Mouse (Mus musculus) kidney, embryonic 14.5 days (tissue): ENCODE data around the gene Mapre3. TPM values are rescaled to one million over a fixed set of nuclear protein-coding genes. Genes with fewer than 3 reads are reported as not detected.
A peak's percentile ranks its signal among the peaks of the same experiment; 100 is the strongest.

ENCODE experiments used
- ATAC-seq: fragments of 200-750 bp; cut with Nextera tagmentation; 2 replicates; pipeline ENCODE4 v1.8.0; 2017; ENCODE audit warnings: moderate number of reproducible peaks, mild to moderate bottlenecking, moderate TSS enrichment, moderate library complexity; ENCODE audit not compliant: low FRiP score, low TSS enrichment
- H3K27ac ChIP-seq: fragments of 300-500 bp; sonication (generic); 2 replicates; pipeline ENCODE4 v1.5.1; 2014; ENCODE audit warnings: low read depth, mild to moderate bottlenecking, low read length, moderate library complexity, mixed read lengths
- H3K27me3 ChIP-seq: fragments of 300-500 bp; sonication (generic); 2 replicates; pipeline ENCODE4 v1.6.1; 2014; ENCODE audit warnings: mild to moderate bottlenecking, low read length; ENCODE audit not compliant: control insufficient read depth, insufficient read depth
- H3K36me3 ChIP-seq: fragments of 300-500 bp; sonication (generic); 2 replicates; pipeline ENCODE4 v1.6.1; 2014; ENCODE audit warnings: low read length, mixed read lengths; ENCODE audit not compliant: control insufficient read depth, insufficient read depth
- H3K4me1 ChIP-seq: fragments of 300-500 bp; sonication (generic); 2 replicates; pipeline ENCODE4 v1.6.1; 2014; ENCODE audit warnings: low read length, mixed read lengths; ENCODE audit not compliant: control insufficient read depth, insufficient read depth
- H3K4me2 ChIP-seq: fragments of 300-500 bp; sonication (generic); replicated peaks from 2 replicates; pipeline ENCODE4 v1.6.1; 2014; ENCODE audit warnings: low read depth, mild to moderate bottlenecking, low read length
- H3K4me3 ChIP-seq: fragments of 300-500 bp; sonication (generic); 2 replicates; pipeline ENCODE4 v1.5.1; 2014; ENCODE audit warnings: mild to moderate bottlenecking, low read length
- H3K9ac ChIP-seq: fragments of 300-500 bp; sonication (generic); 2 replicates; pipeline ENCODE4 v1.6.1; 2014; ENCODE audit warnings: low read depth, mild to moderate bottlenecking, low read length, moderate library complexity
- H3K9me3 ChIP-seq: fragments of 300-500 bp; sonication (generic); 2 replicates; pipeline ENCODE4 v1.6.1; 2016; ENCODE audit warnings: low read length; ENCODE audit not compliant: control insufficient read depth
- WGBS: fragments of 180-500 bp; shearing (Covaris S2); extraction: QIAGEN DNeasy Blood & Tissue Kit; methylation state at CpG from one replicate; pipeline ENCODE4 v1.1.7; 2014; 5-methylcytosine and 5-hydroxymethylcytosine counted together
- polyA plus RNA-seq: library from polyadenylated mRNA; unstranded; fragments of >200 nt; fragmentation: Nextera tagmentation; extraction: Ambion mirVana; gene quantifications from 2 replicates; pipeline ENCODE4 v1.2.1, GENCODE M21; 2014

Gene Mapre3
- polyA plus RNA-seq, 1 experiment from 2014 or later, result 19.3 TPM

- H3K27ac ChIP-seq, result no peak overlapping the region
- no peak overlapping the region for H3K4me3 ChIP-seq
- H3K36me3 ChIP-seq, result no peaks in the 10 kb centered on the region
- 95% methylated on average over 5 of the region's 5 CpGs for WGBS
- ATAC-seq, result no peak
- no peak overlapping the region for H3K9ac ChIP-seq
- no peaks in the 10 kb centered on the region for H3K9me3 ChIP-seq
- no peak overlapping the region for H3K4me2 ChIP-seq
- H3K4me1 ChIP-seq, result no peaks in the 10 kb centered on the region
- H3K27me3 ChIP-seq, result no peaks in the 10 kb centered on the region
Observed at GRCm38 (mm10) chr5:30787381-30787780, 27.1 kb upstream of the Mapre3 start.

DNA sequence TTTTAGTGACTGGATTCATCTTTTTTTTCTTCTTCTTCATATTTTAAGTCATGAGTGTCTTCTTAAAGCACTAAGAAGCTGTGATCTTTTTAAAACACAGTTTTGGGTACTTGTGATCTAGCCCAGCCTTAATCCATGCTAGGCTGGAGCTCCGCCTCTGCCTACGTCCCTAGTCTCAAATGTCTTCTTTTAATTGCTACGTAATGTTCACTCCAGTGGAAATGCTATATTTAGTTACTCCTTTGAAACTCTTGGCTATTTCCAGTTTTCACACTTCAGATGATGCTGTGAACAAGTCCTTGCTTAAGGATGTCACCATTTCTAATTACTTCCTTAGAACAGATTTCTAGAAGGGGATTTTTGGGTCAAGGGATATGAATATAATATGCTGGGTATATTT lies 24.4 kb upstream of the Mapre3 start:
- ATAC-seq, result no peak
- H3K27ac ChIP-seq, result no peak overlapping the region
- WGBS, result 60% methylated on average over 3 of the region's 3 CpGs
- H3K4me2 ChIP-seq, result no peak overlapping the region
- no peaks in the 10 kb centered on the region for H3K27me3 ChIP-seq
- H3K4me3 ChIP-seq, result no peak overlapping the region
- no peaks in the 10 kb centered on the region for H3K9me3 ChIP-seq
- no peak overlapping the region for H3K9ac ChIP-seq
- no peaks in the 10 kb centered on the region for H3K36me3 ChIP-seq
- H3K4me1 ChIP-seq, result no peaks in the 10 kb centered on the region

GRCm38 (mm10) chr5:30796125-30796524 lies 18.3 kb upstream of the Mapre3 start:
- WGBS, result 15% methylated on average over 12 of the region's 12 CpGs
- no peak overlapping the region for H3K4me3 ChIP-seq
- H3K27ac ChIP-seq, result no peak overlapping the region
- ATAC-seq, result peak; percentile 47; the same call in 1 of the 2 replicates
- H3K9ac ChIP-seq, result no peak overlapping the region; the same call in 1 of the 2 replicates
- no peaks in the 10 kb centered on the region for H3K4me1 ChIP-seq
- no peaks in the 10 kb centered on the region for H3K36me3 ChIP-seq
- no peaks in the 10 kb centered on the region for H3K27me3 ChIP-seq
- H3K4me2 ChIP-seq, result no peak overlapping the region
- no peaks in the 10 kb centered on the region for H3K9me3 ChIP-seq

DNA sequence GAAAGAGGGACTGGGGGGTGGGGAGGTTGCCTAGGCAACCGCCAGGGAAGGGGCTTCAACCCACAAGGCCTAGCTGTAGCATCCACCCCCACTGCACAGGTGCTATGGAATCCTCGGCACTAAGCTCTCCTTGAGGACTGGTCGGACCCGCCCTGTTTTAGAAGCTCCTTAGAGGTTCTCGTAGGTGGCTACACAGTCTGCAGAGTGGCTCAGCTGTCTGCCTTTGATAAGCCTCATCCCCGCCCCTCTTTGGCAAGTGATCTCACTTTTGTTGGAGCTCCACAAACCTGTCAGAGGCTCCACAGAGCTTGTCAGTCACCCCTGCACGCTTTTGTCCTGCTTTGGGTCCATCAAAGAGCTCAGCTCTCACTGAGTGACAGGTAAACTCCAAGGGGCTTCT lies 17.0 kb upstream of the Mapre3 start:
- H3K9ac ChIP-seq, result no peak overlapping the region
- no peaks in the 10 kb centered on the region for H3K4me1 ChIP-seq
- H3K9me3 ChIP-seq, result no peaks in the 10 kb centered on the region
- no peak overlapping the region for H3K4me3 ChIP-seq
- no peaks in the 10 kb centered on the region for H3K27me3 ChIP-seq
- no peak overlapping the region for H3K27ac ChIP-seq
- H3K4me2 ChIP-seq, result no peak overlapping the region
- no peak for ATAC-seq
- WGBS, result 70% methylated on average over 7 of the region's 7 CpGs
- H3K36me3 ChIP-seq, result no peaks in the 10 kb centered on the region

GRCm38 (mm10) chr5:30797982-30798381 lies 16.5 kb upstream of the Mapre3 start:
- 74% methylated on average over 8 of the region's 8 CpGs for WGBS
- ATAC-seq, result no peak
- no peak overlapping the region for H3K27ac ChIP-seq

DNA sequence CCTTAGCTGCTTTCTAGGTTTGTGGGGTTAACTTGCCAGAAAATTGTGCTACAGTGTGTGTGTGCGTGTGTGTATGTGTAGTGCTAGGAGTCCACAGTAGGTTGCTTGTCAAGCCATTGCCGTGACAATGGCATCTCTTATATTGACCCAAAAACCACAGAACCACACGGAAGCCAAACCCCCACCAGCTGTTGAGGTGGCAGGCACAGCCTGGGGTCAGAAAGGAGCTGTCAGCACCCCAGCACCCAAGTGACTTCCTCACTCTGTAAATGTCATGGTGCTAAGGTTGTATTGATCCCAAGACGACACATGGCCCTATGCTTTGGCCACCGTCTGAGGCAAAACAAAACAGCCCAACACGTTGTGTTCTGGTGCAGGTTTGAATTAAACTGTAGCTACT lies 15.5 kb upstream of the Mapre3 start:
- no peak overlapping the region for H3K27ac ChIP-seq
- 73% methylated on average over 6 of the region's 6 CpGs for WGBS
- no peak overlapping the region for H3K4me3 ChIP-seq
- no peaks in the 10 kb centered on the region for H3K4me1 ChIP-seq
- no peak overlapping the region for H3K4me2 ChIP-seq
- no peaks in the 10 kb centered on the region for H3K36me3 ChIP-seq
- ATAC-seq, result no peak
- no peaks in the 10 kb centered on the region for H3K9me3 ChIP-seq
- H3K27me3 ChIP-seq, result no peaks in the 10 kb centered on the region
- H3K9ac ChIP-seq, result no peak overlapping the region

More at GRCm38 (mm10) chr5:30797982-30798381, 16.5 kb upstream of the Mapre3 start:
- H3K4me1 ChIP-seq, result no peaks in the 10 kb centered on the region
- no peak overlapping the region for H3K4me3 ChIP-seq
- H3K9ac ChIP-seq, result no peak overlapping the region
- no peaks in the 10 kb centered on the region for H3K36me3 ChIP-seq
- H3K27me3 ChIP-seq, result no peaks in the 10 kb centered on the region
- no peaks in the 10 kb centered on the region for H3K9me3 ChIP-seq
- no peak overlapping the region for H3K4me2 ChIP-seq

- Histone ChIP-seq H3K27ac (no peak overlapping the region), H3K4me1 (no peaks in the 10 kb centered on the region), H3K4me3 (no peak overlapping the region), H3K36me3 (no peaks in the 10 kb centered on the region), H3K4me2 (no peak overlapping the region), H3K9ac (no peak overlapping the region), H3K9me3 (no peaks in the 10 kb centered on the region), H3K27me3 (no peaks in the 10 kb centered on the region)
- 82% methylated on average over 12 of the region's 12 CpGs for WGBS
- ATAC-seq, result no peak
Observed at GRCm38 (mm10) chr5:30802724-30803467, 11.5 kb upstream of the Mapre3 start.

GRCm38 (mm10) chr5:30806106-30806505 lies 8.3 kb upstream of the Mapre3 start:
- peak; percentile 92 for ATAC-seq
- no peak overlapping the region for H3K4me2 ChIP-seq
- no peak overlapping the region for H3K4me3 ChIP-seq
- H3K9me3 ChIP-seq, result no peaks in the 10 kb centered on the region
- no peak overlapping the region for H3K9ac ChIP-seq
- H3K4me1 ChIP-seq, result no peaks in the 10 kb centered on the region
- 11% methylated on average over 3 of the region's 3 CpGs for WGBS
- no peaks in the 10 kb centered on the region for H3K27me3 ChIP-seq
- H3K27ac ChIP-seq, result no peak overlapping the region
- no peaks in the 10 kb centered on the region for H3K36me3 ChIP-seq

DNA sequence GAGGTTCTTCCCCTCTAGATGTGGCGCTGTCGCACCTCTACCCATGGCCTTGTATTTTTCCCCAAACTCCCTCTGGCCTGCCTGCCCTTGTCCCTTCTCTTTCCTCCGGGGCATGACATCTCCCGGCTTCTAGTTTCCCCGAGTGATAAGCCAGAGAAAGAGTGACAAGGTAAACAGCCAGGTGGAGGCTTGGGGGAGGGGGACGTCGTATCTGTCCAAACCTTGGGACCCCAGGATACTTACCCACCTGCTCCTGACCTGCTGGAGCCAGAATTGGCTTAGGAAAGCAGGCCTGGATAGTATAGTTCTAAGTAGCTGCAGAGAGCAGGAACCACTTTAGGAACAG lies 652 bp downstream of the Mapre3 start:
- Histone ChIP-seq H3K27me3 (0 out of 2 replicates have a peak, but pooled peaks cover 4% of the 10 kb centered on the region), H3K4me3 (peak overlapping the region; percentile 71), H3K4me2 (peak overlapping the region; percentile 78), H3K4me1 (peaks cover 10% of the 10 kb centered on the region), H3K36me3 (no peaks in the 10 kb centered on the region), H3K27ac (0 out of 2 replicates have a peak overlapping the region, but pooled peaks have one; percentile 4), H3K9me3 (no peaks in the 10 kb centered on the region), H3K9ac (peak overlapping the region; percentile 79)
- WGBS, result 3% methylated on average over 7 of the region's 7 CpGs
- no peak for ATAC-seq
